Mouse (Mus musculus): ENCODE data around the gene Cntn4. TPM values are rescaled to one million over a fixed set of nuclear protein-coding genes. Genes with fewer than 3 reads are reported as not detected.

The Cntn4 gene
- polyA plus RNA-seq (2012; rRNA removed): 0.02 TPM in 1 of 2 replicates, not detected in the other

GRCm38 (mm10) chr6:105677149-105678031, at the start of gene Cntn4:
Gene Cntn4 (plus strand): TSS chr6:105677660.

Measured in liver, embryonic 18 days (tissue).